Mouse (Mus musculus): ENCODE data around the gene Plac9b. TPM values are rescaled to one million over a fixed set of nuclear protein-coding genes. Genes with fewer than 3 reads are reported as not detected.
"Not testable (repeated sequence)": the region's sequence is repeated elsewhere in the genome, so short reads cannot be mapped to it uniquely, and the experiment has no call there.

Plac9b gene
- total RNA-seq (2015; ENCODE audit: low replicate concordance) (2.3 TPM in 1 of 2 replicates, not detected in the other), total RNA-seq (2017; ENCODE audit: low replicate concordance) (not detected in 2 replicates)

- not testable (repeated sequence) for ATAC-seq (replicated peaks; ENCODE audit: low FRiP score, poor library complexity, severe bottlenecking)
These were observed at the start of gene Plac9b for GRCm38 (mm10) chr14:26182380-26182779. Gene Plac9b, minus strand, starts transcription at chr14:26182480.

GRCm38 (mm10) chr14:26216233-26217000 lies 34.1 kb upstream of the Plac9b start:
- ATAC-seq (replicated peaks; ENCODE audit: low FRiP score, poor library complexity, severe bottlenecking) = not testable (repeated sequence)

DNA sequence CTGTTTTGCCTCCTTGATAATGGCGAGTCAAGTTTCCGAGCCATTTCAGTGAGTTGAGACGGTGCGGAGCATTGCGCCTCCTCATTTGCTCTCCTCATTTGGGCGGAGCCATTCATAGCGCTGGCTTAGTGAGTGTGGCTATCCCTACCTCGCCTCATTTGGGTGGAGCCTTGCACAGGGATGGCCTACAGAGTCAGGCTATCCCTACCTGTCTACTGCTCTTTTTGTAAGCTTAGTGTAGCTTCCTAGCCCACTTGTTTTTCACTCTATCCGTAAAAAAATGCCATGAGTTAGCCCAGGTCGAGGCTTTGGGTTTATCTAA lies 24.6 kb upstream of the Plac9b start, which contains the start of gene Tmem254b:
Gene Tmem254b, minus strand, starts transcription at position 116 of the 322 bp plus-strand sequence.
- peak; percentile 91 for ATAC-seq (replicated peaks; ENCODE audit: low FRiP score, poor library complexity, severe bottlenecking)

GRCm38 (mm10) chr14:26206197-26206925 lies 24.1 kb upstream of the Plac9b start:
- peak; percentile 62 for ATAC-seq (replicated peaks; ENCODE audit: low FRiP score, poor library complexity, severe bottlenecking)

GRCm38 (mm10) chr14:26197851-26198250 lies 15.6 kb upstream of the Plac9b start:
- not testable (repeated sequence) for ATAC-seq (replicated peaks; ENCODE audit: low FRiP score, poor library complexity, severe bottlenecking)

DNA sequence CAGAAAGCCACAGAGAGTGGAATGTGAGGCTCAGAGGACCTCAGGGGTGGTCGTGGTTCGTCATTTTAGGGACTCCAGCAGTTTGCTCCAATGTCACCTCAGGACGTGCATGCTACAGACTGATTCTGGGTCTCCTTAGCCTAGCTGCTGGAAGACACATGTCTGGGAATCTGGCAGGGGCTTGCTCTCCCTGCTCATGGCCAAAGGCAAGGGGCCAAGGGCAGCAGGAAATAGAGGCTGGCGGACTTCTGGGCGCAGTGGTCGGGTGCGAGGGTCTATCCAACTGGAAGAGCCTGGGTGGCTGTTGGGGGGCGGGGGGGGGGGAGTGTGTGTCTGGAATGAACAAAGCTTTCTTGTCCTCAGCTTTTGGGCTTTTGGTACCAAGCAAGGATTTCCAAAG lies 6.1 kb upstream of the Plac9b start:
- not testable (repeated sequence) for ATAC-seq (replicated peaks; ENCODE audit: low FRiP score, poor library complexity, severe bottlenecking)

DNA sequence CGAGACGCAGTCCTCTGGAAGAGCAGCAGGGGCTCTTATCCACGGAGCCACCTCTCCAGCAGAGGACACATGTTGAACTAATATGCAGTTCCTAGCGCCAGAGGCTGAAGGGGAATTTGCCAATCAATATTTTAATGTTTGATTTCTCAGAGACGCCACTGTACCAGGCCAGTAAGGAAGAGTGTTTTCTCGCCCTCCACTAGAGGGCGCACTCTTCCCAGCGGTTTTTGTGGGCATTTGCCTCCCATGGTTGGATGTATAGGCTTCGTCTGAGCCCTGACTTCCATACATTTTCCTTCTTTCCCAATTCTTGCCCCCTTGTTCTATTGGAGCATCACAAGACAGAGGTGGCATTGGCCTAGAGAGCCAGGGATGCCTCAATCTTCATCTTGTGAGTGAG lies 4.4 kb upstream of the Plac9b start:
- ATAC-seq (replicated peaks; ENCODE audit: low FRiP score, poor library complexity, severe bottlenecking) = peak; percentile 74

- not testable (repeated sequence) for ATAC-seq (replicated peaks; ENCODE audit: low FRiP score, poor library complexity, severe bottlenecking)
These were observed 620 bp downstream of the Plac9b start for GRCm38 (mm10) chr14:26181660-26182059.

DNA sequence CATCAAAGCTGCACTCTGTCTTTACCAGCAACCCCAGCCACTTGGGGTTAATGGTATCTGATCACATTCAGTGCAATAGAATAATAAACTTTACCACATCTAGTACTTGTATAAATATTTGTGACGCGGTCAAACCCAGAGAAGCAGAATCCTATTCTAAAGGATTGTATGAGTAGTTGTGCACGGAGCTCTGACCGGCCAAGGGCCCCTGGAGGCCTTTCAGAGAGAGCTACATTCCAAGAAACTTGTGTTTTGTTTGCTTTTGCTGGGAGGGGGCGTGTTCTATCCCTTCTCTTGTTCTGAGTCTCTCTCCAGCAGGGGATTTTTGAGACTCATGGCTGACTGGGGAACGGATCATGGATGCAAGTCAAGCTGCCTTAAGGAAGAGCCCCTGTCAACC lies 7.3 kb downstream of the Plac9b start:
- ATAC-seq (replicated peaks; ENCODE audit: low FRiP score, poor library complexity, severe bottlenecking) = not testable (repeated sequence)

DNA sequence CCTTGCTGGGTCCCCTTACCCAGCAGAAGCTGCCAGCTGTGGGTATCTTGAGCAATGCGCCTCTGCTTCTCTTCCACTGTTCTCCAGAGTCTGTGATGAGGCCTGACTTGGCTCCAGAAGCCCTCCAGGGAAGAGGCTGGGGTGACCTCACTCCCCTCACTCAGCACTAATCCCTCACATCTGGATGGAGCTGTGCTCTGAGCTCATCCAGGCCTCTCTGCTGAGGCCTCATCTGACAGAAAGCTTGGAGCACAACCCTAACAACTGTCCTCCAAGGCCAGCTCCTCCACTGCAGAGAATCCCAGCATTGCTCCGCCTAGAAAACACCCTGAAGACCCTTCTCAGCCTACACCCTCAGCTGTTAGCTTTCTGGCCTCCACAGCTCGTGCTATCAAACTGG lies 8.3 kb downstream of the Plac9b start:
- ATAC-seq (replicated peaks; ENCODE audit: low FRiP score, poor library complexity, severe bottlenecking) = not testable (repeated sequence)

- not testable (repeated sequence) for ATAC-seq (replicated peaks; ENCODE audit: low FRiP score, poor library complexity, severe bottlenecking)
These were observed 17.0 kb downstream of the Plac9b start for GRCm38 (mm10) chr14:26165266-26165665.

DNA sequence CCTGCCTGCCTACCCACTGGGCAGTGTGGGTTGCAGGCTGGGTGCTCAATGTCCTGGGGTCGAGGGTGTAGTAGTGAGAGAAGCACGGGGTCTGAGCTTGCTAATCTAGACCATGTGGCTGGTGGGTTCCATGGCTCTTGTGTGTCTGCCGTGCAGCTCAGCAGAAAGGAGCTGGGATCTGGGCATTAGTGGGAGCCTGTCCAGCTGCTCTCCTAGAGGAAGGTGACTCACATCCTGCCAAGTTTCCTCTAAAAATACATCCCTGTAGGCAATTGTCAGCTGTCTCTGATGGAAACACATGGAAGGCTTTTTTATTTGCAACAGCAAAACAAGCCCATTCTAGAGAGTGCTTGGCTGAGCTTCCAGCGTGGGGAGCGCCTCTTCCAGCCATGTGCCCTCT lies 19.9 kb downstream of the Plac9b start:
- ATAC-seq (replicated peaks; ENCODE audit: low FRiP score, poor library complexity, severe bottlenecking) = not testable (repeated sequence)

DNA sequence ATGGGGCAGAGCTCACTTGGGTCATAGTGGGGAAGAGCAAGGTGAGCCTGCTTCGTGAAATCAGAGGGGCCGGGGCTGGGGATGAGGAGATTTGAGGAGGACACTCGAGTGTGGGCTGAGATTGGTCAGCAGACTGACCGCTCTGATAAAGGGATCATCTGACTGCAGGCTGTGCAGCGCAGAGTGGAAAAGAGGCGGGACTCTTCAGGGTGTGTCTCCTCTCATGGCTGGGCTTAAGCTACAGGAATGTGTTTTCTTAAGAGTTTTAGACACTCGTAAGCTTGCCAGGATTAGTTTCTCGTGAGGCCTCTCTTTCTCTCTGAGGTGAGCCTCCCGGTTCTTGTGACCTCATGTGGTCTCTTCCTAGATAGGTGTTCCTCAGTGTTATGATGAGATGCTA lies 21.1 kb downstream of the Plac9b start:
- ATAC-seq (replicated peaks; ENCODE audit: low FRiP score, poor library complexity, severe bottlenecking) = not testable (repeated sequence)

DNA sequence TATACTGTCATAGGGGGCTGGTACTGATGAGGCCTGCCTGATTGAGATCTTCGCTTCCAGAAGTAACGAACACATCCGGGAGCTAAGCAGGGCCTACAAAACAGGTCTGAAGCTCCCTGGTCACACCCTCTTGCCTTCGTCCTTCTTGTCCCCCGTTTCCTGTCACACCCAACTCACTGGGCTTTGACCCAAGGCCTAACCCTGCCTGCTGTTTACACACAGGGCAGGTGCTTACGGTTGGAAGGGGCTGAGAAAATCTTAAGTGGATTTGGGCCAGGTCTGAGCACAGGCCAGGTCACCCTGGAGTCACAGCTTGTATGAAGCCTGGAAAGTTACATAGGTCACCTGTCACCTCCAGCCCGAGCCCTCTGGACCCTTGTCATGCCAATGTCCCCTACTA lies 26.2 kb downstream of the Plac9b start:
- ATAC-seq (replicated peaks; ENCODE audit: low FRiP score, poor library complexity, severe bottlenecking) = not testable (repeated sequence)

DNA sequence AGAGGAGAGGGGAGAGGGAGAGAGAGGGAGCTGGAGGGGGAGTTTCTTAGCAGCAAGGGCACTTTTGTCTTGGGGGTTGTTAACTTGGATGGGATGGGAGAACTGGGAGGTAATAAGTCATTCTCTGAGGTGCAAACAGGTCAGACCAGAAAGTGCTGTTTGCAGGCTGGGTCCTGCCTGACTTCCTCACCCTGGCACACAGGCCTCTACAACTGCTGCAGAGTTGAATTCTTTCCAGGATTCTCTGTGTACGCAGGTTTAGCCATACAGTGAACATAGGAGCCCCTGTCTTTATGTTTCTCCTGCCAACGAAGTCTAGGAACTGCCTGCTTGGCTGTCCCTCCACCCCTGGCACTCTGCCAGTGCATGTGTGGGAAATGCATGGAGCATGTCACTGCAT lies 35.2 kb downstream of the Plac9b start:
- ATAC-seq (replicated peaks; ENCODE audit: low FRiP score, poor library complexity, severe bottlenecking) = not testable (repeated sequence)

DNA sequence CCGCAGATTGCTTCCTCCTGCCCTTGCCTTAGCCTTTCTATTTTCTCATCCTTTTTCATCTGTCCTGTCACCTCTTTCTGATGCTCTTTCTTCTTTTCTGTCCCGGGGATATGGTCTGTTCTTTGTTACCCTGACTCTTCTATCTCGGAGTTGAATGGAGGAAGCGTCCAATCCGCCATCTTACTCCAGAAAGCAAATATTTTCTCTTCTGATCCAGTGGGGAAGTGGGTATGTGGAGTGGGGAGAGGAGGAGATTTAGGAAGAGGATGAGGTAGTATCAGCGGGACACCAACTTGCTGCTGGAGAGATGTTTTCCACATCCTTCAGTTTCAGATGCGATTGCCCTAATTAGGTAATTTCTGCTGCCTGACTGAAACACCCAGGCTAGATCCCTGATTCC lies 63.2 kb downstream of the Plac9b start:
- not testable (repeated sequence) for ATAC-seq (replicated peaks; ENCODE audit: low FRiP score, poor library complexity, severe bottlenecking)

- not testable (repeated sequence) for ATAC-seq (replicated peaks; ENCODE audit: low FRiP score, poor library complexity, severe bottlenecking)
These were observed 63.7 kb downstream of the Plac9b start for GRCm38 (mm10) chr14:26118550-26119000.

- ATAC-seq (replicated peaks; ENCODE audit: low FRiP score, poor library complexity, severe bottlenecking) = not testable (repeated sequence)
These were observed 64.1 kb downstream of the Plac9b start, which contains the start of gene Duxbl2 for GRCm38 (mm10) chr14:26118150-26118549. Gene Duxbl2, plus strand, starts transcription at chr14:26118349.

Measured in erythroblast, adult 5-6 weeks (primary cell).